Mouse (Mus musculus): Measurements from ENCODE around the gene Zscan22. TPM values are rescaled to one million over a fixed set of nuclear protein-coding genes. Genes with fewer than 3 reads are reported as not detected.

The Zscan22 gene
- polyA plus RNA-seq, 1 experiment from 2014 or later: 17.1 TPM

DNA sequence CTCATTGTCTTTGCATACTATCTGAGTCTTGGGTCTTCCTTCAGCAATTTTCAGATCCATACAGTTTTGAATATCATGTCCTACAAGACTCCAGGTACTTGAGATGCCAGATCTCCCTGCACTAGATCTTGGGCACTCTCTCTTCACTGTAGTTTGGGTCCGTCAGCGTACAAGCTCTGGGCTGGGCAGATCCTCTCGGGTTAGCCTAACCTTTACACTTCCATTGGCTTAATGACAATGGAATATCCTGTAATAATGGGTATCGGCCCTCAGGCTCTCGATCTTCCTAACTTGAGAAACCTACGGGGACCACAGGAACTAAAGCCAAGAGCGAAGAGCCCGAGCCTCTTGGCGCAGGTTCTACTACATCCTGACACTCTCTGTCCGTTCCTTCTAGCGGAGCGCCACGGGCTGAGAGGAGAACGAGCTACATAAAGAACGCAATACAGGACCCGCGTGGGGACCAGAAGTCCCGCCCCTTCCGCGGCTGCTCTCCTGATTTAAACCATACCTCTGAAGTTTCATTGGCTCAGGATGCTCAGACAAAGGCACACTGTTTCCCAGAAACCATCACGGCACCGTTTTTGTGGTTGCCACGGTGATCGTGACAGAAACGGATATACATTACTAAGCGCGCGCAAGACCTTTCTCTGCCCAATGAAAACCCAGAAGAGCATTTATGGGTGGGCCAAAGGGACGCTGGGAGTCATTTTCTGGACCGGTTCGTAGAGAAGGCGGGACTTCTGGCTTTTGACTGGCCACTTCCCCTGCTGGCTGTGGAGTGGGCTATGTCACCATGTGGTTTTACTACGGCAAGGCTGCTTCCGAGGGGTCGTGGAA is 51.6 kb downstream of the Zscan22 start:
- Histone ChIP-seq H3K9me3 (ENCODE audit: control insufficient read depth, low read length) (no peaks in the 10 kb centered on the region), H3K4me3 (ENCODE audit: low read length) (peak overlapping the region; percentile 57), H3K4me2 (ENCODE audit: low read depth, low read length) (peak overlapping the region; percentile 86), H3K9ac (ENCODE audit: low read length) (peak overlapping the region; percentile 75), H3K27me3 (ENCODE audit: control insufficient read depth, insufficient read depth, low read depth, low read length) (no peaks in the 10 kb centered on the region), H3K4me1 (replicated peaks; ENCODE audit: control insufficient read depth, insufficient read depth, low read length) (peaks cover 12% of the 10 kb centered on the region), H3K36me3 (ENCODE audit: control insufficient read depth, insufficient read depth, low read length) (no peaks in the 10 kb centered on the region), H3K27ac (ENCODE audit: low read length) (peak overlapping the region; percentile 82)
- ATAC-seq (ENCODE audit: low read depth): peak; percentile 98
- 7% methylated on average over 35 of the region's 35 CpGs for WGBS

DNA sequence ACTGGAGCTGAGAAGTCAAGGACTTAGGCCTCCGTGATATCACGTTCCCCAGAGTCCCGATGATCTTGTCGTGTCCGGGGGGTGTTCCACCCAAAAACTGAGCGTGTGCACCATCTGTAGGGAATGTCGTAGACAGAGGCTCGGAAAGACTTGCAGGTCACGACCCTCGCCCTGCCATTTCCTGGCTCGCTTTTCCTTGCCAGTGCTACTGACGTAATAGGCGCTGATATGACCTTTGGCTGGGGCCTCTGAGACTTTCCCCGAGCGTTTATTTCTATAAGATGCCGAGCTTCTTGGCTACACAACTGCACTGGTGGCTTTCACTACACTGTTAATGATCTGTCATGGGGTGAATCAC is 52.2 kb downstream of the Zscan22 start:
- Histone ChIP-seq H3K27me3 (ENCODE audit: control insufficient read depth, insufficient read depth, low read depth, low read length) (no peaks in the 10 kb centered on the region), H3K4me1 (replicated peaks; ENCODE audit: control insufficient read depth, insufficient read depth, low read length) (peaks cover 12% of the 10 kb centered on the region), H3K9me3 (ENCODE audit: control insufficient read depth, low read length) (no peaks in the 10 kb centered on the region), H3K4me3 (ENCODE audit: low read length) (peak overlapping the region; percentile 57), H3K4me2 (ENCODE audit: low read depth, low read length) (peak overlapping the region; percentile 86), H3K27ac (ENCODE audit: low read length) (peak overlapping the region; percentile 82), H3K9ac (ENCODE audit: low read length) (peak overlapping the region; percentile 75), H3K36me3 (ENCODE audit: control insufficient read depth, insufficient read depth, low read length) (no peaks in the 10 kb centered on the region)
- 3% methylated on average over 16 of the region's 16 CpGs for WGBS
- ATAC-seq (ENCODE audit: low read depth): no peak; the same call in 1 of the 2 replicates

DNA sequence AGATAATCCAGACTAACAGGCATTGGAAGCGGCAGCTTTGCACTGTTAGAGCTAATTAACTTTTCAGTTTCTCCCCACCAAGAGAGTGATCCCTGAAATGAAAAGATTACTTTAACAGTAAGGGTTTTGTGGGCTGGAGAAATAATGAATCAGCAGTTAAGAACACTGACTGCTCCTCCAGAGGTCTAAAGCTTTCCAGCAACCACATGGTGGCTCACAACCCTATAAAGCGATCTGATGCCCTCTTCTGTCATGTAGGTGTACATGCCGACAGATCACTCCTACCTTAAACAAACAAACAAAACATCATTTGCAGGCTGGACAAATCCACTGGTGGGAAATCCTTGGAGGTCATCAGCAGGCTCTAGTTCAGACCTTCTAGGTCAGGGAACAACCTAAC is 57.3 kb downstream of the Zscan22 start:
- WGBS: 43% methylated on average over 3 of the region's 3 CpGs
- Histone ChIP-seq H3K4me2 (ENCODE audit: low read depth, low read length) (no peak overlapping the region), H3K36me3 (ENCODE audit: control insufficient read depth, insufficient read depth, low read length) (no peaks in the 10 kb centered on the region), H3K4me3 (ENCODE audit: low read length) (no peak overlapping the region), H3K9ac (ENCODE audit: low read length) (no peak overlapping the region), H3K27ac (ENCODE audit: low read length) (no peak overlapping the region), H3K27me3 (ENCODE audit: control insufficient read depth, insufficient read depth, low read depth, low read length) (no peaks in the 10 kb centered on the region), H3K4me1 (replicated peaks; ENCODE audit: control insufficient read depth, insufficient read depth, low read length) (peaks cover 8% of the 10 kb centered on the region), H3K9me3 (ENCODE audit: control insufficient read depth, low read length) (no peaks in the 10 kb centered on the region)
- ATAC-seq (ENCODE audit: low read depth): no peak

DNA sequence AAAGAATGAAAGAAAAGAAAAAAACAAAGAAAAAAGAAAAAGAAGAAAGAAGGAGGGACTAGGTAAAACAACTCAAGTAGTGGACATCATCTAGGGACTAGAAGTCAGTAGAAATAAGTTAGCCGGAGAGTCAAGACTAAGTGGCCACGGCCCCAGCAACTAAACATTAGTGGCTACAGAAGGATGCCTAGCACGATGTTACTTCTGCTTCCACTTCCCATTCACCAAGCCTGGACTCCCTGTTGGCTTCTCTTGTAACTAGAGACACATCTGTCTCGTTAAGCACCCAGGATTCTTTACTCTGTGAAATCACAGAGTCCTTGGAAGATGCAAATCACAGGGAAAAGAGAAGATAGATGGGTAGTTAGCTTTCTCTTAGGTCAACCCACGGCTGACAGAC is 59.9 kb downstream of the Zscan22 start:
- Histone ChIP-seq H3K4me3 (ENCODE audit: low read length) (no peak overlapping the region), H3K27ac (ENCODE audit: low read length) (no peak overlapping the region), H3K9ac (ENCODE audit: low read length) (no peak overlapping the region), H3K36me3 (ENCODE audit: control insufficient read depth, insufficient read depth, low read length) (no peaks in the 10 kb centered on the region), H3K9me3 (ENCODE audit: control insufficient read depth, low read length) (no peaks in the 10 kb centered on the region), H3K4me1 (replicated peaks; ENCODE audit: control insufficient read depth, insufficient read depth, low read length) (0 out of 2 replicates have a peak, but pooled peaks cover 2% of the 10 kb centered on the region), H3K4me2 (ENCODE audit: low read depth, low read length) (no peak overlapping the region), H3K27me3 (ENCODE audit: control insufficient read depth, insufficient read depth, low read depth, low read length) (no peaks in the 10 kb centered on the region)
- ATAC-seq (ENCODE audit: low read depth): no peak
- 64% methylated on average over 5 of the region's 5 CpGs for WGBS

Other genes with a start within 250 kb of the Zscan22 start
- not detected in 2 replicates for gene Vmn2r55, start 212.8 kb upstream of the Zscan22 start, polyA plus RNA-seq (2015; fragmentation: Nextera tagmentation; extraction: Ambion mirVana)
- not detected in 2 replicates for gene Vmn2r56, start 162.8 kb upstream of the Zscan22 start, polyA plus RNA-seq (2015; fragmentation: Nextera tagmentation; extraction: Ambion mirVana)
- 5.6 and 6.5 TPM in 2 replicates for gene Zscan18, start 94.2 kb upstream of the Zscan22 start, polyA plus RNA-seq (2015; fragmentation: Nextera tagmentation; extraction: Ambion mirVana)
- 13.6 and 14.5 TPM in 2 replicates for gene Zfp329, start 79.0 kb upstream of the Zscan22 start, polyA plus RNA-seq (2015; fragmentation: Nextera tagmentation; extraction: Ambion mirVana)
- gene Zfp110, start 63.1 kb upstream of the Zscan22 start, polyA plus RNA-seq (2015; fragmentation: Nextera tagmentation; extraction: Ambion mirVana): 45.5 and 46.4 TPM in 2 replicates
- 4.1 and 4.7 TPM in 2 replicates for gene Zfp128, start 16.6 kb upstream of the Zscan22 start, polyA plus RNA-seq (2015; fragmentation: Nextera tagmentation; extraction: Ambion mirVana)
- gene Rps5, start 24.5 kb downstream of the Zscan22 start, polyA plus RNA-seq (2015; fragmentation: Nextera tagmentation; extraction: Ambion mirVana): 950 and 1,039 TPM in 2 replicates
- gene Rnf225, start 29.6 kb downstream of the Zscan22 start, polyA plus RNA-seq (2015; fragmentation: Nextera tagmentation; extraction: Ambion mirVana): 1.4 and 1.8 TPM in 2 replicates
- gene Zfp324, start 68.0 kb downstream of the Zscan22 start, polyA plus RNA-seq (2015; fragmentation: Nextera tagmentation; extraction: Ambion mirVana): 9.7 and 10.6 TPM in 2 replicates
- gene Zfp446, start 80.0 kb downstream of the Zscan22 start, polyA plus RNA-seq (2015; fragmentation: Nextera tagmentation; extraction: Ambion mirVana): 10.4 and 12.0 TPM in 2 replicates
- 0.57 TPM in 1 of 2 replicates, not detected in the other for gene Slc27a5, start 100.4 kb downstream of the Zscan22 start, polyA plus RNA-seq (2015; fragmentation: Nextera tagmentation; extraction: Ambion mirVana)
- gene Trim28, start 101.3 kb downstream of the Zscan22 start, polyA plus RNA-seq (2015; fragmentation: Nextera tagmentation; extraction: Ambion mirVana): 190 and 195 TPM in 2 replicates
- 28.1 and 28.2 TPM in 2 replicates for gene Zbtb45, start 112.2 kb downstream of the Zscan22 start, polyA plus RNA-seq (2015; fragmentation: Nextera tagmentation; extraction: Ambion mirVana)
- gene Chmp2a, start 137.0 kb downstream of the Zscan22 start, polyA plus RNA-seq (2015; fragmentation: Nextera tagmentation; extraction: Ambion mirVana): 157 and 173 TPM in 2 replicates
- gene Ube2m, start 140.5 kb downstream of the Zscan22 start, polyA plus RNA-seq (2015; fragmentation: Nextera tagmentation; extraction: Ambion mirVana): 25.8 and 31.6 TPM in 2 replicates
- gene Mzf1, start 156.9 kb downstream of the Zscan22 start, polyA plus RNA-seq (2015; fragmentation: Nextera tagmentation; extraction: Ambion mirVana): 4.2 and 5.1 TPM in 2 replicates
- gene Vmn1r85, start 197.4 kb downstream of the Zscan22 start, polyA plus RNA-seq (2015; fragmentation: Nextera tagmentation; extraction: Ambion mirVana): not detected in 2 replicates
- gene Vmn1r86, start 222.1 kb downstream of the Zscan22 start, polyA plus RNA-seq (2015; fragmentation: Nextera tagmentation; extraction: Ambion mirVana): not detected in 2 replicates
- gene Vmn1r87, start 242.3 kb downstream of the Zscan22 start, polyA plus RNA-seq (2015; fragmentation: Nextera tagmentation; extraction: Ambion mirVana): not detected in 2 replicates

Measured in lung, embryonic 16.5 days (tissue).